Mouse (Mus musculus) heart, embryonic 11.5 days (tissue): ENCODE results near the gene Edn1. TPM values are rescaled to one million over a fixed set of nuclear protein-coding genes. Genes with fewer than 3 reads are reported as not detected.
A peak's percentile ranks its signal among the peaks of the same experiment; 100 is the strongest.

ENCODE experiments used
- ATAC-seq: fragments of 200-750 bp; cut with Nextera tagmentation; replicated peaks from 2 replicates; pipeline ENCODE4 v1.8.0; 2017; ENCODE audit warnings: moderate library complexity; ENCODE audit not compliant: insufficient number of reproducible peaks, low FRiP score, low TSS enrichment
- H3K27ac ChIP-seq: fragments of 300-500 bp; sonication (generic); 2 replicates; pipeline ENCODE4 v1.5.1; 2014; ENCODE audit warnings: mild to moderate bottlenecking, low read depth, low read length
- H3K27me3 ChIP-seq: fragments of 300-500 bp; sonication (generic); 2 replicates; pipeline ENCODE4 v1.6.1; 2014; ENCODE audit warnings: mild to moderate bottlenecking, low read length, mixed read lengths; ENCODE audit not compliant: control insufficient read depth, insufficient read depth
- H3K36me3 ChIP-seq: fragments of 300-500 bp; sonication (generic); 2 replicates; pipeline ENCODE4 v1.6.1; 2014; ENCODE audit warnings: mild to moderate bottlenecking, low read length, moderate library complexity, mixed read lengths; ENCODE audit not compliant: control insufficient read depth, insufficient read depth
- H3K4me1 ChIP-seq: fragments of 300-500 bp; sonication (generic); 2 replicates; pipeline ENCODE4 v1.6.1; 2014; ENCODE audit warnings: low read length; ENCODE audit not compliant: control insufficient read depth, insufficient read depth
- H3K4me2 ChIP-seq: fragments of 300-500 bp; sonication (generic); 2 replicates; pipeline ENCODE4 v1.6.1; 2014; ENCODE audit warnings: mild to moderate bottlenecking, moderate library complexity
- H3K4me3 ChIP-seq: fragments of 300-500 bp; sonication (generic); 2 replicates; pipeline ENCODE4 v1.5.1; 2014; ENCODE audit warnings: low read depth, low read length
- H3K9ac ChIP-seq: fragments of 300-500 bp; sonication (generic); 2 replicates; pipeline ENCODE4 v1.6.1; 2014; ENCODE audit warnings: mild to moderate bottlenecking, low read depth, low read length, moderate library complexity
- H3K9me3 ChIP-seq: fragments of 300-500 bp; sonication (generic); replicated peaks from 2 replicates; pipeline ENCODE4 v1.6.1; 2016; ENCODE audit warnings: low read length; ENCODE audit not compliant: control insufficient read depth
- WGBS: fragments of 180-500 bp; shearing (Covaris S2); extraction: QIAGEN DNeasy Blood & Tissue Kit; methylation state at CpG from one replicate; pipeline ENCODE4 v1.1.7; 2014; ENCODE audit not compliant: insufficient replicate concordance; 5-methylcytosine and 5-hydroxymethylcytosine counted together
- polyA plus RNA-seq: library from polyadenylated mRNA; unstranded; fragments of >200 nt; fragmentation: Nextera tagmentation; extraction: Ambion mirVana; gene quantifications from 2 replicates; pipeline ENCODE4 v1.2.1, GENCODE M21; 2014

The Edn1 gene
- polyA plus RNA-seq, 1 experiment from 2014 or later = 10.3 TPM

- no peaks in the 10 kb centered on the region for H3K27me3 ChIP-seq
- H3K27ac ChIP-seq = no peak overlapping the region
- 68% methylated on average over 3 of the region's 3 CpGs for WGBS
- H3K4me1 ChIP-seq = no peaks in the 10 kb centered on the region
- no peak overlapping the region for H3K9ac ChIP-seq
- H3K4me3 ChIP-seq = no peak overlapping the region
- no peaks in the 10 kb centered on the region for H3K36me3 ChIP-seq
- H3K9me3 ChIP-seq = no peaks in the 10 kb centered on the region
- no peak for ATAC-seq
- H3K4me2 ChIP-seq = no peak overlapping the region
Observed at GRCm38 (mm10) chr13:42285896-42286295, 15.4 kb upstream of the Edn1 start.

- no peak for ATAC-seq
- Histone ChIP-seq H3K9ac (no peak overlapping the region), H3K9me3 (no peaks in the 10 kb centered on the region), H3K36me3 (no peaks in the 10 kb centered on the region), H3K4me2 (no peak overlapping the region), H3K27me3 (no peaks in the 10 kb centered on the region), H3K4me3 (no peak overlapping the region), H3K4me1 (no peaks in the 10 kb centered on the region), H3K27ac (no peak overlapping the region)
- WGBS = 61% methylated on average over 4 of the region's 4 CpGs
Observed at GRCm38 (mm10) chr13:42286768-42287167, 14.5 kb upstream of the Edn1 start.

- Histone ChIP-seq H3K9ac (no peak overlapping the region; the same call in 1 of the 2 replicates), H3K4me1 (peaks cover 10% of the 10 kb centered on the region), H3K36me3 (no peaks in the 10 kb centered on the region), H3K4me3 (no peak overlapping the region), H3K9me3 (no peaks in the 10 kb centered on the region), H3K27ac (no peak overlapping the region), H3K4me2 (0 out of 2 replicates have a peak overlapping the region, but pooled peaks have one; percentile 14), H3K27me3 (no peaks in the 10 kb centered on the region)
- 56% methylated on average over 5 of the region's 5 CpGs for WGBS
- no peak for ATAC-seq
Observed at GRCm38 (mm10) chr13:42292593-42292992, 8.7 kb upstream of the Edn1 start.

- 66% methylated on average over 8 of the region's 8 CpGs for WGBS
- Histone ChIP-seq H3K27ac (no peak overlapping the region), H3K27me3 (no peaks in the 10 kb centered on the region)
Observed at GRCm38 (mm10) chr13:42298302-42298701, 3.0 kb upstream of the Edn1 start.

GRCm38 (mm10) chr13:42298766-42299165 lies 2.5 kb upstream of the Edn1 start:
- no peak overlapping the region for H3K4me2 ChIP-seq
- no peaks in the 10 kb centered on the region for H3K9me3 ChIP-seq
- peaks cover 14% of the 10 kb centered on the region for H3K4me1 ChIP-seq
- H3K4me3 ChIP-seq = no peak overlapping the region
- ATAC-seq = no peak
- H3K36me3 ChIP-seq = no peaks in the 10 kb centered on the region
- H3K9ac ChIP-seq = no peak overlapping the region
- H3K27me3 ChIP-seq = no peaks in the 10 kb centered on the region
- no peak overlapping the region for H3K27ac ChIP-seq

More at GRCm38 (mm10) chr13:42298302-42298701, 3.0 kb upstream of the Edn1 start:
- Histone ChIP-seq H3K9ac (0 out of 2 replicates have a peak overlapping the region, but pooled peaks have one; percentile 24), H3K4me3 (no peak overlapping the region), H3K4me1 (peaks cover 12% of the 10 kb centered on the region), H3K36me3 (no peaks in the 10 kb centered on the region), H3K9me3 (no peaks in the 10 kb centered on the region), H3K4me2 (no peak overlapping the region)
- no peak for ATAC-seq

GRCm38 (mm10) chr13:42300567-42300966 lies 709 bp upstream of the Edn1 start:
- Histone ChIP-seq H3K36me3 (no peaks in the 10 kb centered on the region), H3K9ac (peak overlapping the region; percentile 73; the same call in 1 of the 2 replicates), H3K4me1 (peaks cover 16% of the 10 kb centered on the region), H3K4me2 (peak overlapping the region; percentile 77), H3K27ac (peak overlapping the region; percentile 59; the same call in 1 of the 2 replicates), H3K9me3 (no peaks in the 10 kb centered on the region), H3K4me3 (peak overlapping the region; percentile 57), H3K27me3 (no peaks in the 10 kb centered on the region)
- ATAC-seq = no peak
- WGBS = 3% methylated on average over 11 of the region's 11 CpGs

- Histone ChIP-seq H3K4me3 (peak overlapping the region; percentile 57), H3K9me3 (no peaks in the 10 kb centered on the region), H3K27me3 (no peaks in the 10 kb centered on the region), H3K4me1 (peaks cover 16% of the 10 kb centered on the region), H3K9ac (peak overlapping the region; percentile 73), H3K27ac (0 out of 2 replicates have a peak overlapping the region, but pooled peaks have one; percentile 5), H3K4me2 (peak overlapping the region; percentile 77), H3K36me3 (peaks cover 2% of the 10 kb centered on the region; the same call in 1 of the 2 replicates)
- 23% methylated on average over 27 of the region's 27 CpGs for WGBS
- no peak for ATAC-seq
Observed at GRCm38 (mm10) chr13:42301961-42302861, 935 bp downstream of the Edn1 start.

GRCm38 (mm10) chr13:42303180-42303929 lies 2.1 kb downstream of the Edn1 start:
- Histone ChIP-seq H3K4me3 (peak overlapping the region; percentile 57), H3K4me1 (peaks cover 14% of the 10 kb centered on the region), H3K27ac (no peak overlapping the region), H3K4me2 (peak overlapping the region; percentile 77), H3K27me3 (no peaks in the 10 kb centered on the region), H3K9ac (0 out of 2 replicates have a peak overlapping the region, but pooled peaks have one; percentile 8), H3K36me3 (peaks cover 2% of the 10 kb centered on the region; the same call in 1 of the 2 replicates), H3K9me3 (no peaks in the 10 kb centered on the region)
- ATAC-seq = no peak
- WGBS = 38% methylated on average over 11 of the region's 11 CpGs
